Mouse (Mus musculus): ENCODE measurements at regions not wholly inside any gene's neighbourhood (a gene's known extent, or its start where the extent isn't known, plus 50 kb on each side); places are given as distances from the start of the nearest gene placed in this dataset.

- ATAC-seq, result no peak
- H3K27ac ChIP-seq, result no peak overlapping the region
- DNase-seq (ENCODE audit: low spot score), result no peak
Observed at GRCm38 (mm10) chr5:111844528-111844927, 110.8 kb downstream of the Gm26897 start.

GRCm38 (mm10) chr5:111848917-111849316, 115.2 kb downstream of the Gm26897 start:
- Histone ChIP-seq H3K4me3 (ENCODE audit: low read length) (no peak overlapping the region), H3K9ac (replicated peaks; ENCODE audit: low read length) (no peak overlapping the region), H3K36me3 (ENCODE audit: insufficient read depth, low read length) (no peaks in the 10 kb centered on the region), H3K4me2 (ENCODE audit: low read depth, low read length) (no peak overlapping the region), H3K27me3 (ENCODE audit: insufficient read depth, low read length) (no peaks in the 10 kb centered on the region), H3K9me3 (ENCODE audit: low read length) (no peaks in the 10 kb centered on the region), H3K4me1 (ENCODE audit: insufficient read depth, low read length) (no peaks in the 10 kb centered on the region; the same call in 1 of the 2 replicates), H3K27ac (no peak overlapping the region)
- DNase-seq (ENCODE audit: low spot score) (no peak), ATAC-seq (no peak)
- TF ChIP-seq CTCF (IDR thresholded peaks at IDR 0.05; ENCODE audit: low read depth), result no peak
- WGBS, result 86% methylated on average over 9 of the region's 10 CpGs

More at GRCm38 (mm10) chr5:111844528-111844927, 110.8 kb downstream of the Gm26897 start:
- no peak overlapping the region for H3K9ac ChIP-seq (replicated peaks; ENCODE audit: low read length)
- no peaks in the 10 kb centered on the region for H3K36me3 ChIP-seq (ENCODE audit: insufficient read depth, low read length)
- no peak for TF ChIP-seq CTCF (IDR thresholded peaks at IDR 0.05; ENCODE audit: low read depth)
- no peaks in the 10 kb centered on the region for H3K4me1 ChIP-seq (ENCODE audit: insufficient read depth, low read length)
- 30% methylated on average over 3 of the region's 3 CpGs for WGBS
- no peak overlapping the region for H3K4me2 ChIP-seq (ENCODE audit: low read depth, low read length)
- H3K4me3 ChIP-seq (ENCODE audit: low read length), result no peak overlapping the region
- no peaks in the 10 kb centered on the region for H3K9me3 ChIP-seq (ENCODE audit: low read length)
- H3K27me3 ChIP-seq (ENCODE audit: insufficient read depth, low read length), result 0 out of 2 replicates have a peak, but pooled peaks cover 3% of the 10 kb centered on the region

GRCm38 (mm10) chr5:111852682-111853081, 119.0 kb downstream of the Gm26897 start:
- DNase-seq (ENCODE audit: low spot score) (no peak), ATAC-seq (no peak)
- H3K27me3 ChIP-seq (ENCODE audit: insufficient read depth, low read length), result no peaks in the 10 kb centered on the region
- H3K27ac ChIP-seq, result no peak overlapping the region
- TF ChIP-seq CTCF (IDR thresholded peaks at IDR 0.05; ENCODE audit: low read depth), result no peak
- no peak overlapping the region for H3K4me3 ChIP-seq (ENCODE audit: low read length)
- H3K9me3 ChIP-seq (ENCODE audit: low read length), result no peaks in the 10 kb centered on the region
- H3K4me1 ChIP-seq (ENCODE audit: insufficient read depth, low read length), result no peaks in the 10 kb centered on the region; the same call in 1 of the 2 replicates
- H3K4me2 ChIP-seq (ENCODE audit: low read depth, low read length), result no peak overlapping the region
- 31% methylated on average over 6 of the region's 6 CpGs for WGBS
- H3K9ac ChIP-seq (replicated peaks; ENCODE audit: low read length), result no peak overlapping the region
- no peaks in the 10 kb centered on the region for H3K36me3 ChIP-seq (ENCODE audit: insufficient read depth, low read length)

GRCm38 (mm10) chr5:111855366-111855765, 121.6 kb downstream of the Gm26897 start:
- DNase-seq (ENCODE audit: low spot score), result no peak
- 82% methylated on average over 2 of the region's 2 CpGs for WGBS
- Histone ChIP-seq H3K4me1 (ENCODE audit: insufficient read depth, low read length) (no peaks in the 10 kb centered on the region; the same call in 1 of the 2 replicates), H3K27me3 (ENCODE audit: insufficient read depth, low read length) (no peaks in the 10 kb centered on the region), H3K9me3 (ENCODE audit: low read length) (no peaks in the 10 kb centered on the region), H3K4me2 (ENCODE audit: low read depth, low read length) (no peak overlapping the region), H3K4me3 (ENCODE audit: low read length) (no peak overlapping the region), H3K36me3 (ENCODE audit: insufficient read depth, low read length) (no peaks in the 10 kb centered on the region), H3K27ac (no peak overlapping the region), H3K9ac (replicated peaks; ENCODE audit: low read length) (no peak overlapping the region)
- no peak for TF ChIP-seq CTCF (IDR thresholded peaks at IDR 0.05; ENCODE audit: low read depth)
- no peak for ATAC-seq

DNA sequence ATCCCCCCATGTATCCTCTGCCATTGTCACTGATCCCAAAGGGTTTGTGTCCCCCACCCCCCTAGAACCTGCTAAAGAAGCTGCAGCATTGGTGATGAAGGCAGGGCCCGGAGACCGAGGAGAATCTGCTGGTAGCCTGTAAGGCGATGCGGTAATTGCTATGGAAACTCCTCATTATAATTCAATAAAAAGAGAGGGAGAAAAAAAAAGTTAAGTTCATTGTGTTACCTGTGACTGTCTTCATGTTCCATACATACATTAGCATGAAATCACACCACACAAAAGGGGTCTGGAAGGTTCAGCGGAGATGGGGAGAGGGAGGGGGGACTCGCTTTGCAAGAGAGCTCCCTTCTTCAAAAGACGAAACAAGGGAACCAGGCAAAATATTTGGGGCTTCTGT, 123.5 kb downstream of the Gm26897 start:
- DNase-seq (ENCODE audit: low spot score) (no peak), ATAC-seq (no peak)
- TF ChIP-seq CTCF (IDR thresholded peaks at IDR 0.05; ENCODE audit: low read depth), result no peak
- Histone ChIP-seq H3K36me3 (ENCODE audit: insufficient read depth, low read length) (no peaks in the 10 kb centered on the region), H3K4me3 (ENCODE audit: low read length) (no peak overlapping the region), H3K27ac (no peak overlapping the region), H3K9ac (replicated peaks; ENCODE audit: low read length) (no peak overlapping the region), H3K4me2 (ENCODE audit: low read depth, low read length) (no peak overlapping the region), H3K9me3 (ENCODE audit: low read length) (no peaks in the 10 kb centered on the region), H3K27me3 (ENCODE audit: insufficient read depth, low read length) (no peaks in the 10 kb centered on the region), H3K4me1 (ENCODE audit: insufficient read depth, low read length) (no peaks in the 10 kb centered on the region; the same call in 1 of the 2 replicates)
- 35% methylated on average over 7 of the region's 7 CpGs for WGBS

DNA sequence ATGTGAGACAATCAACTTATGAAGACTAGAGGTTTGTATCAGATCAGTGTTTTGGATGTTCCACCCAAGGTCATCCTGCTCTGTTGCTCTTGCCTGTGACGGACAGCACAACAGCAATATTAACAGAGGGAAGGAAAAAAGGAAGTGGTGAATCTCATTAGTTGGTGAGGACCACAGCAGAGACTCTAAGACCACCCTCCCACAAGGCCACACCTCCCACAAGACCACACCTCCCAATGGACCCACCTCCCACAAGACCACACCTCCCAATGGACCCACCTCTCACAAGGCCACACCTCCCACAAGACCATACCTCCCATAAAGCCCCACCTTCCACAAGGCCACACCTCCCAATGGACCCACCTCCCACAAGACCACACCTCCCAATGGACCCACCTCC, 126.7 kb downstream of the Gm26897 start:
- DNase-seq (ENCODE audit: low spot score), result no peak
- Histone ChIP-seq H3K27me3 (ENCODE audit: insufficient read depth, low read length) (no peaks in the 10 kb centered on the region), H3K9me3 (ENCODE audit: low read length) (no peaks in the 10 kb centered on the region), H3K9ac (replicated peaks; ENCODE audit: low read length) (no peak overlapping the region), H3K4me3 (ENCODE audit: low read length) (no peak overlapping the region), H3K27ac (no peak overlapping the region), H3K4me1 (ENCODE audit: insufficient read depth, low read length) (no peaks in the 10 kb centered on the region), H3K36me3 (ENCODE audit: insufficient read depth, low read length) (no peaks in the 10 kb centered on the region), H3K4me2 (ENCODE audit: low read depth, low read length) (no peak overlapping the region)
- WGBS, result 94% methylated on average over 1 of the region's 1 CpGs
- ATAC-seq, result no peak
- no peak for TF ChIP-seq CTCF (IDR thresholded peaks at IDR 0.05; ENCODE audit: low read depth)

DNA sequence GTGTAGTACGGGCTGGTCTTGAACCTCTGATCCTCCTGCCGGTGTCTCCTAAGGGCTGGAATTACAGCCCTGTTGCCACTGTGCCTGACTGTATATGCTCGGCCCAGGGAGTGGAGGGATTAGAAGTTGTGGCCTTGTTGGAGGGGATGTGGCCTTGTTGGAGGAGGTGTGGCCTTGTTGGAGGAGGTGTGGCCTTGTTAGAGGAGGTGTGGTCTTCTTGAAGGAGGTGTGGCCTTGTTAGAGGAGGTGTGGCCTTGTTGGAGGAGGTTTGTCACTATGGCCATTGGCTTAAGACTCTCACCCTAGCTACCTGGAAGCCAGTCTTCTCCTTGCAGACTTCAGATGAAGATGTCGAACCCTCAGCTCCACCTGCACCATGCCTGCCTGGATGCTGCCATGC, 128.6 kb downstream of the Gm26897 start:
- no peaks in the 10 kb centered on the region for H3K36me3 ChIP-seq (ENCODE audit: insufficient read depth, low read length)
- no peak overlapping the region for H3K4me3 ChIP-seq (ENCODE audit: low read length)
- no peaks in the 10 kb centered on the region for H3K9me3 ChIP-seq (ENCODE audit: low read length)
- ATAC-seq (no peak), DNase-seq (ENCODE audit: low spot score) (no peak)
- TF ChIP-seq CTCF (IDR thresholded peaks at IDR 0.05; ENCODE audit: low read depth), result no peak
- no peak overlapping the region for H3K4me2 ChIP-seq (ENCODE audit: low read depth, low read length)
- no peak overlapping the region for H3K9ac ChIP-seq (replicated peaks; ENCODE audit: low read length)
- WGBS, result 93% methylated on average over 4 of the region's 4 CpGs
- H3K4me1 ChIP-seq (ENCODE audit: insufficient read depth, low read length), result no peaks in the 10 kb centered on the region
- no peaks in the 10 kb centered on the region for H3K27me3 ChIP-seq (ENCODE audit: insufficient read depth, low read length)
- no peak overlapping the region for H3K27ac ChIP-seq
